Mouse (Mus musculus) bone marrow macrophage, adult 2 months (primary cell): ENCODE data around the gene Tenm3. TPM values are rescaled to one million over a fixed set of nuclear protein-coding genes. Genes with fewer than 3 reads are reported as not detected.

Experiments
- H3K27ac ChIP-seq: 2 replicates; pipeline ENCODE4 v1.5.1; 2012; ENCODE audit warnings: low read depth, low read length; ENCODE audit not compliant: insufficient read depth
- H3K4me1 ChIP-seq: 2 replicates; pipeline ENCODE4 v1.6.1; 2012; ENCODE audit warnings: low read length; ENCODE audit not compliant: control insufficient read depth, insufficient read depth
- H3K4me3 ChIP-seq: 2 replicates; pipeline ENCODE4 v1.5.1; 2012; ENCODE audit warnings: mild to moderate bottlenecking, low read length, moderate library complexity; ENCODE audit not compliant: insufficient read depth
- CTCF ChIP-seq: IDR thresholded peaks from 2 replicates; pipeline ENCODE4 v1.5.1; 2012; ENCODE audit warnings: low read depth, mild to moderate bottlenecking, low read length, moderate library complexity
- POLR2A ChIP-seq: IDR thresholded peaks from 2 replicates; pipeline ENCODE4 v1.6.1; 2012; ENCODE audit warnings: mild to moderate bottlenecking, low read depth, low read length, borderline replicate concordance
- polyA plus RNA-seq: library from polyadenylated mRNA; stranded (reverse); fragments of >200 nt; gene quantifications from 2 replicates; pipeline ENCODE4 v1.2.4, GENCODE M21; 2012; ENCODE audit not compliant: missing spikeins, insufficient read depth, insufficient read length

The Tenm3 gene
- polyA plus RNA-seq, 1 experiment = not detected

DNA sequence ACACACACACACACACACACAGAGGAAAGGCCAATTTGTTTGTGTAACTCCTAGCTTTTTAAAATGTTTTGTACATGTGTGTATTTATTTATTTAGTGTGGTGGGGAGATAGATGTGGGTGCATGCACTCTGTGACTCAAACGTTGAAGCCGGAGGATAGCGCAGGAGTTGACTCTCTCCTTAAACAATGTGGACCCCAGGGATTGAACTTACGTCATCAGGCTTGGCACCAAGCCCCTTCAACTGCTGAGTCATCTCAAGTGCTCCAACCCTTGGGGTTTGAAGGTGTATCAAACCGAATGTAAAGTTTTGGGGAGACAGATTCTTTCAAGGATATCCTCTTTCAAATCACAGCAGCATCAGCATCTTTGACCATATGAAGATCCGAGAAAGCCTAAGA is 63.1 kb downstream of the Tenm3 start:
- Histone ChIP-seq H3K27ac (no peak overlapping the region), H3K4me3 (no peak overlapping the region), H3K4me1 (no peaks in the 10 kb centered on the region)
- TF ChIP-seq CTCF = no peak
- no peak for TF ChIP-seq POLR2A

DNA sequence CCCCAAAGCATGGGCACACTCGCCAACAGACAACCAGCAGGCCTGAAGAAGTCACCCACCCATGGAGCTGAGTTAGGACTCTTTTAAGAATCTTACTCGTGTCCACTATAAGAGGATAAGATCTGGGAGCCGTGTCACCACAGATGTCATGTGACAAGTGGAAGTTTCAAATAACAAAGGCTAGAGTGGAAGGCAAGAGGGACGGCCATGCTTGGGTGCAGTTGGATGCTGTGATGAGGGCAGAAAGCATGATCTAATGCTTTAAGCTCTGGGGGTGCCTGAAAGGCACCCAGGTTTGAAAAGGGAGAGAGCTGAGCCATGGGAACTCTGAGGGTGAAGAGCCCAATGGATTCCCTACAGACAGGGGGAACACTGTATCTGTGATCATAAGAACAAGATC is 64.6 kb downstream of the Tenm3 start:
- no peak overlapping the region for H3K4me3 ChIP-seq
- no peak for TF ChIP-seq POLR2A
- no peak for TF ChIP-seq CTCF
- H3K4me1 ChIP-seq = no peaks in the 10 kb centered on the region
- no peak overlapping the region for H3K27ac ChIP-seq

DNA sequence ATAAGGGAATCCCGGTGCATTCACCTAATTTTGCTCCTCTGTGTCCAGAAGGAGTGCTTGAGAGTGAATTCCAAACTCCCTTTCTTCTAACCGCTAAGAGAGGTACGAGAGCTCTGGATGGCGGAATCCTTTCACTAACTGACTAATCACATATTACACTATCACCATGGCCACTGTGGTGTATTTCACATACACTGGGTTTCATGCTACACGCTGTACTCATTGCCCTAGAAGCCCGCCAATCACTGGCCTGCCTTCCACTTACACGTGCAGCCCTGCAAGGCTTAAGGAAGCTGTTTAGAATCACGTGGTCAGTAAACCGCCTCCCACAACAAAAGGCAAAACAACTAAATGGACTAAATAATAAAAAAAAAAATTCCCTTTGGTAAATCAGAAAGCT is 67.7 kb downstream of the Tenm3 start:
- Histone ChIP-seq H3K4me1 (no peaks in the 10 kb centered on the region), H3K27ac (no peak overlapping the region)
- TF ChIP-seq POLR2A (no peak), CTCF (no peak)

DNA sequence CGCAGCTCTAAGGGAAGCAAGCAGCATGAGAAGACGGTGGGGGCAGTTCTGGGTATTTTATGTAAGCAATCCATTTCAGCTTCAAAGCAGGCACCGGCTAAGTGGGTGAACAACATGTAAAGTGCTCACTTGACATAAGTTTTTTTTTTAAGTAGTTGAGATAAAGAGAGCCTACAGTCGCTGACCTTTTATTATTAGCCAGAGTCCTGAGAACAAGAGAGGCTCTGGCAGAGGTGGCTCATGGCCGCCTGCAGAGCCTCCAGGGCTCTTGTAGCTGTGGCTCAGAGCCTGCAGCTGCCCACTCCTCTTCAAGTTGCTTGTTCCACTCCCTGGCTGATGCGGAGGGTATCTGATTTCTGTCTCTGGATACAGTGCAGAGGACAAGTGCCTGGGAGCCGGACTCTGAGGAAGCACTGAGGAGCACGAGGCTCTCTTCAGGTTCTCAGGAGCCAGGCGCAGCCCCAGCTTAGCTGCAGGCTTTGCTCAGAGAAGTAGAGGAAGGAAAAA is 68.2 kb downstream of the Tenm3 start:
- Histone ChIP-seq H3K27ac (no peak overlapping the region), H3K4me3 (no peak overlapping the region), H3K4me1 (no peaks in the 10 kb centered on the region)
- TF ChIP-seq CTCF (no peak), POLR2A (no peak)

More for the DNA sequence above, 67.7 kb downstream of the Tenm3 start:
- H3K4me3 ChIP-seq = no peak overlapping the region

DNA sequence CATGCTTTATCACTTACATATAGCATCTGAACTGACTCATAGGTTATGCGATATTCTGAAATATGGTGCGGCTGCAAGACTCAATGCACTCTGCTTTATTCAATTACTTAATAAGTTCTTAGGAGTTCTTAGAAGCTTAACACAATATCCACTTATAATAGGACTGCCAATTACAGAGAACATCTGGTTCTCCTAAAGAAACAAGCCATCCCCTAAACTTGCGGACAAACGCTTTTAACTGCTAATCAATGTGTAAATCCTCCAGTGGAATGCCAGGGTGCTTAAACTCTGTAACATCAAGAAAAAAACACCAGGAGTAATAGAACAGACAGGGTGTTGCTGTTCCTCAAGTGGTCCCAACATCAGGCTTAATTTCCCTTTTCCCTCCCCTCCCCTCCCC is 68.9 kb downstream of the Tenm3 start:
- Histone ChIP-seq H3K27ac (no peak overlapping the region), H3K4me3 (no peak overlapping the region), H3K4me1 (no peaks in the 10 kb centered on the region)
- TF ChIP-seq POLR2A = no peak
- no peak for TF ChIP-seq CTCF

DNA sequence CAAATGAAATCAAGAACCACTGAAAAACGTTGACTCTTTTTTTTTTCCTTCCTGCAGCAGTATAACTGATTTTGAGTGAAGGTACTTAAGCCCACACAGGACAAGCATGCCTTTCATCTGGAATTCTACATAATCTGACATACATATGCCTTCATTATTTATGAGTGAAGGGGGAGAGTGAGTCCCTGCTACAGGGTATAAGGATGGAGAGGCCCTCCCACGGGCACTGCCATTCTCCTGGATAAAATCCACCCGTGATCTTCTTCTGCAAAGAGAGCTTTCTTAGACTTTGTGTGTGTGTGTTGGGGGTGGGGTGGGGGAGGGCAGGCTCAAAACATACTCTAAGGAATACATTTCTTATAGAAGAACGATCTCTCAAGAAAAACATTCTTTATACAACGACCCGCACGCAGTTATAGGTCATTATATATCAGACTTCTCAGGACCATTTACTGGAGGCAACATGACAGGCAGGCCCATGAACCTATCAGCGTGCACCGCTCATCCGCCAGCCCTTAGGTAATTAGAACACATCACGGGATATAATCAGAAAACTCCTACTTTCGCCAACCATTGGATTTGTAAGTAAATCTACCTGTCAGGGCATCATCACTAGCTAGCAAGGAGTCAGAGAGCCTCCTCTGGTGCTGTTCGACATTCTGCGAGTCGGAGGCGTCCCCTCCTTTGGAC is 77.1 kb downstream of the Tenm3 start:
- no peak for TF ChIP-seq POLR2A
- TF ChIP-seq CTCF = no peak
- Histone ChIP-seq H3K27ac (no peak overlapping the region), H3K4me3 (no peak overlapping the region), H3K4me1 (no peaks in the 10 kb centered on the region)

DNA sequence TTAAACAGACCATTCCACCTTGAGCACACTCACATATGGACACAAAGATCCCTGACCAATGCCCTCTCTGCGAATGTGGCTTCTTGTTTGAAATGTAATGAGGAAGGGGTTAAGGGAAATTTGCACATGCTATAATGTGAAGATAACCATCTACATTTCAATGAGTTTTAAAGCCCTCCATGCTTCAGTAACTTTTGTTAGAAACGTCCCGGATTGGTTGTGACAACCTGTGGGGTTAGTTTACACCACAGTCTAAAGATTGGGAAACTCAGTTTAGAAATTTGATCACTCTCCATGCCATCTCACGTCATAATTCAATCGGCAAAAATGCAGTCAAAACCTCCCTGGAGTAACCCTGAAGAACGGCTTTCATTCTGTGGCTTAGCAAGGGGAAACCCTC is 78.5 kb downstream of the Tenm3 start:
- no peaks in the 10 kb centered on the region for H3K4me1 ChIP-seq
- TF ChIP-seq POLR2A = no peak
- no peak overlapping the region for H3K4me3 ChIP-seq
- no peak overlapping the region for H3K27ac ChIP-seq

DNA sequence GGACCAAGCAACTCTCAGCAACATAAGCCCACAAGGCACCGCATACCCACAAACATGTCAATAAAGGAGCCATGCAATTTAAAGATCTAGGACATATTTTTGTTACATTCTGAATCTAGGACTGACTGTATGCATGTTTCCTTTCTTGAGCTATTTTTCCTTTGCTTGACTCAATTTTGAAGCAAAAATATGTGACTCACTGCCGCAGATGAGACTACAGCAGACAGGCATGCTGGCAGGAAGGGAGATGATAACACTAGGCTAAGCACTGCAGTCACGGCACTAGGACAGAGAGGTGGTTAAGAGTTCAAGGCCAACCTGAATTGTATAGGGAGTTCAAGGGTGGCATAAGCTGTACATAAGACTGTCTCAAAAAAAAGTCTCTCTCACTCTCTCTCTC is 79.7 kb downstream of the Tenm3 start:
- no peak for TF ChIP-seq CTCF
- no peak for TF ChIP-seq POLR2A
- H3K4me1 ChIP-seq = no peaks in the 10 kb centered on the region
- no peak overlapping the region for H3K27ac ChIP-seq
- H3K4me3 ChIP-seq = no peak overlapping the region

DNA sequence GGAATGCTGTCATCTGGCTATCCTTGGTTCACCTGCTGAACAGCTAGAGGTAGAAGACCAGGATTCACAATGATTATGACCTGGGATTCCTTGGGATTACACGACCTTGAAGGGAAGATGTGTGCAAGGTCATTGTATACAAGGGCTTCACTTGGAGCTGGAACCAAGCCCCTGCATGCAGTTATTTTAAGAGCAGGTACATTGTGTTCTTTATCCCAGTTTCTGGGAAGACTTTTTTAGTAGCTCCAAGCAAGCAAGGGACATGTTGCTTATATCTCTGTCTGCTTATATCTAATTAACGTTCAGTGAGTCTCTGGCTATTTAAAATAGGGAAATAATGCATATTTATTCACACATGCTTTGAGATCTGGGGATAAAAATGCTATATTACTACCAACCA is 86.9 kb downstream of the Tenm3 start:
- TF ChIP-seq POLR2A (no peak), CTCF (no peak)
- no peaks in the 10 kb centered on the region for H3K4me1 ChIP-seq
- H3K4me3 ChIP-seq = no peak overlapping the region
- H3K27ac ChIP-seq = no peak overlapping the region

DNA sequence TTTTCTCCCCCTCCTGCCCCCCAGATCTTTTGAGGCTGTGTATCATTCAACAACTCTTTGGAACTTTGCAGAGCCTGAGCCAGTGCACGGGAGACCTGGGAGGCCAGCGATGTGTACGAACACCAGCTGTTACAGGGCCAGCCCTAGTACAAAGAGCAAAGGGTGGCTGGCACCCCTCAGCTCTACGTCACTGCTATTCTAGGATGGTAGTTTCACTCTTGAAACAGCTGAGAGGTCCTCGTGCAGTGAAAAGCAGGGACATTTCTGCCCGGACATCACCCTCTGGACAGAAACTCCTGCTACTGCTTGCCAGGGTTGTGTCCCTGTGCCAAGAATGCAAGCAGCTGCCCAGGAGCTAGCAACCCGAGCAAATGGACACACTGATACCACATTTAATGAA is 88.3 kb downstream of the Tenm3 start:
- no peak overlapping the region for H3K27ac ChIP-seq
- H3K4me1 ChIP-seq = no peaks in the 10 kb centered on the region
- TF ChIP-seq POLR2A (no peak), CTCF (no peak)
- no peak overlapping the region for H3K4me3 ChIP-seq

DNA sequence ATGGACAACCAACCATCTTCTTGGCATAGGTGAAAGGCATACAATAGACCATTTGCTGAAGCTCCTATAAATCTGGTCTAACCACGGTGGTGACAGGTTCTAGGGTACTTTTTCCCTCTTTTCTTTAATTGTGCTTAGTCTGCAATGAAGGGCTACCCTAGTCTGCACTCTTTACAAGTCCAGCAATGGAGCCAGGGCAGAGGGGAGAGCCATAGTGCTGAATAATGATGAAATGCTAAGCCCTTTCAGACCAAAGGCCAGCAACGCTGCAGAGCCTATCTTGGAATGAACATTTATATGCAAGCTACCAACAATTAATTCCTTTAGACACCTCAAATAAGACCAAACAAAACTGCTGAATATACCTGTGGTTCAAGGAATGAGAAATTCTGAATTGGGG is 88.8 kb downstream of the Tenm3 start:
- H3K27ac ChIP-seq = no peak overlapping the region
- H3K4me1 ChIP-seq = no peaks in the 10 kb centered on the region
- no peak for TF ChIP-seq POLR2A
- no peak for TF ChIP-seq CTCF
- no peak overlapping the region for H3K4me3 ChIP-seq
